Mouse (Mus musculus) embryonic facial prominence, embryonic 11.5 days (tissue): Measurements from ENCODE around the gene Tdrd12. TPM values are rescaled to one million over a fixed set of nuclear protein-coding genes. Genes with fewer than 3 reads are reported as not detected.

Experiments used
- ATAC-seq: fragments of 200-750 bp; cut with Nextera tagmentation; replicated peaks from 2 replicates; pipeline ENCODE4 v1.8.0; 2017; ENCODE audit warnings: low read depth; ENCODE audit not compliant: insufficient number of reproducible peaks, low FRiP score, low TSS enrichment
- DNase-seq: peaks from one replicate; pipeline ENCODE4 v3.0.0-alpha.2; 2015; ENCODE audit warnings: low spot score
- H3K27ac ChIP-seq: fragments of 300-500 bp; sonication (generic); replicated peaks from 2 replicates; pipeline ENCODE4 v1.5.1; 2014; ENCODE audit warnings: mild to moderate bottlenecking, low read depth, low read length, control low read depth
- H3K27me3 ChIP-seq: fragments of 300-500 bp; sonication (generic); 2 replicates; pipeline ENCODE4 v1.6.1; 2014; ENCODE audit warnings: mild to moderate bottlenecking, low read length, moderate library complexity, mixed read lengths; ENCODE audit not compliant: control insufficient read depth, insufficient read depth
- H3K36me3 ChIP-seq: fragments of 300-500 bp; sonication (generic); replicated peaks from 2 replicates; pipeline ENCODE4 v1.6.1; 2014; ENCODE audit warnings: low read depth, mild to moderate bottlenecking, low read length, moderate library complexity, mixed read lengths; ENCODE audit not compliant: control insufficient read depth, insufficient read depth
- H3K4me1 ChIP-seq: fragments of 300-500 bp; sonication (generic); 2 replicates; pipeline ENCODE4 v1.6.1; 2014; ENCODE audit warnings: low read length, mixed read lengths; ENCODE audit not compliant: control insufficient read depth, insufficient read depth
- H3K4me2 ChIP-seq: fragments of 300-500 bp; sonication (generic); 2 replicates; pipeline ENCODE4 v1.6.1; 2014; ENCODE audit warnings: low read depth, mild to moderate bottlenecking, control low read depth, low read length, moderate library complexity
- H3K4me3 ChIP-seq: fragments of 300-500 bp; sonication (generic); 2 replicates; pipeline ENCODE4 v1.5.1; 2014; ENCODE audit warnings: low read depth, low read length, control low read depth
- H3K9ac ChIP-seq: fragments of 300-500 bp; sonication (generic); replicated peaks from 2 replicates; pipeline ENCODE4 v1.6.1; 2014; ENCODE audit warnings: mild to moderate bottlenecking, control low read depth, low read length
- H3K9me3 ChIP-seq: fragments of 300-500 bp; sonication (generic); replicated peaks from 2 replicates; pipeline ENCODE4 v1.6.1; 2016; ENCODE audit warnings: mild to moderate bottlenecking, low read length, inconsistent platforms, mixed read lengths; ENCODE audit not compliant: control insufficient read depth
- WGBS: fragments of 180-500 bp; shearing (Covaris S2); extraction: QIAGEN DNeasy Blood & Tissue Kit; methylation state at CpG from one replicate; pipeline ENCODE4 v1.1.7; 2014; 5-methylcytosine and 5-hydroxymethylcytosine counted together
- polyA plus RNA-seq: library from polyadenylated mRNA; unstranded; fragments of >200 nt; fragmentation: Nextera tagmentation; extraction: Ambion mirVana; gene quantifications from 2 replicates; pipeline ENCODE4 v1.2.1, GENCODE M21; 2014

Gene Tdrd12
- polyA plus RNA-seq, 1 experiment from 2014 or later = 0.48 TPM

DNA sequence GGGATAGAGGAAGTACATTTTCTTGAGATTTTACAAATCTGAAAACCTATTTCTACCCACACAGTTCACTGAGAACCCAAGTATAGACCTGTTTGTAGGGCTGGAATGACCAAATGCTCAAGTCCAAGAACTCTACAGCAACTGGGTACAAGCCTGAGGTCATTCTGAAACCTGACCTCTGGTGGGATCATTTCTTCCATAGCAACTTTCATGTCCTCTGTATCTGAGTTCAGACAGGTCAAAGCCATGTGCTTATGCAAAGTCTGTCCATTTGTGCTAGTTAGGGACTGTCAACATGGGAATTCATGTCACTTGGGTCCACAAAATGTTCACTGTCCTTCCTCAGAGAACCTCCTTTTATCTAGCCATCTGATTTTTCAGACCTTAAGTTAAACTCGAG, 46.5 kb downstream of the Tdrd12 start:
- ATAC-seq = no peak
- no peak overlapping the region for H3K4me3 ChIP-seq
- 76% methylated on average over 1 of the region's 1 CpGs for WGBS
- no peak overlapping the region for H3K9ac ChIP-seq
- no peaks in the 10 kb centered on the region for H3K27me3 ChIP-seq
- no peak overlapping the region for H3K4me2 ChIP-seq
- DNase-seq = no peak
- no peaks in the 10 kb centered on the region for H3K9me3 ChIP-seq
- no peaks in the 10 kb centered on the region for H3K4me1 ChIP-seq
- no peaks in the 10 kb centered on the region for H3K36me3 ChIP-seq
- no peak overlapping the region for H3K27ac ChIP-seq

DNA sequence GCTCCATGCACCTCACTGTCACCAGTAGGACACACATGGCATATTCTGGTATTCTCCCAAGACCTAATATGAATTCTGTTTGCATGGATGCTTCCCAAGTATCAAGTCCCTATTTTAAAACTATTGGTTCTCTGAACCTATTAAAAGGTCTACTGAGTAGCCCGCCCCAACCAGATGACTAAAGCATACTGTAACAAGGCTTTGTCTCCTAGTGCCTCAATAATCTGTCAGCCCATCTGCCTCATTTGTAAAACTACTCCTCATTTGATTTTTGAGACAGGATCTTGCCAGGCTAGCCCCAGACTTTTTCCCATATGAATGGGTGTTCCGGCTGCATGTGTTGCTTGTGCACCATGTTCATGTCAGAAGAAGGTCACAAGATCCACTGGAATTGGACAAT, 47.4 kb downstream of the Tdrd12 start:
- no peak overlapping the region for H3K4me3 ChIP-seq
- no peaks in the 10 kb centered on the region for H3K36me3 ChIP-seq
- H3K9ac ChIP-seq = no peak overlapping the region
- H3K27ac ChIP-seq = no peak overlapping the region
- no peak for DNase-seq
- H3K27me3 ChIP-seq = no peaks in the 10 kb centered on the region
- WGBS = 92% methylated on average over 2 of the region's 2 CpGs
- ATAC-seq = no peak
- no peaks in the 10 kb centered on the region for H3K9me3 ChIP-seq
- no peak overlapping the region for H3K4me2 ChIP-seq
- no peaks in the 10 kb centered on the region for H3K4me1 ChIP-seq

DNA sequence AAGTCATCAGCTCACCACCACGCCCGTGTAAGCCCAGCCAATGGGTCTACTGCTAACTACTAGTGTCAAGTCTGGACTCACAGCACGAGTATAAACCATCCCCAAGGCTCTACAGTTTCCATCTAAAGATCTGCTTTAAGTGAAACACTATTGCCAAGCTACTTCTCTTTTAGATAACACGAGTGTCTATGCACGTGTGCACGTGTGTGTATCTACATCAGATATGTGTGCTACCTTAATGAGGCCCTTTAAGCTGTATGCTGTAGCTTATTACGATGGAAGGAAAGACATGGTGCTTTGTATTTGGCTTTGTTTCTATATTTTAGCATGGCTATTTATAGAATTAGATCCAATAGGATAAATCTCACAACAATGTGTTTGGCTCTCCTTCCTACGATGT, 51.0 kb downstream of the Tdrd12 start:
- Histone ChIP-seq H3K9ac (no peak overlapping the region), H3K36me3 (no peaks in the 10 kb centered on the region), H3K27me3 (no peaks in the 10 kb centered on the region), H3K4me2 (no peak overlapping the region), H3K4me3 (no peak overlapping the region), H3K9me3 (no peaks in the 10 kb centered on the region), H3K4me1 (no peaks in the 10 kb centered on the region), H3K27ac (no peak overlapping the region)
- ATAC-seq = no peak
- WGBS = 82% methylated on average over 8 of the region's 8 CpGs
- no peak for DNase-seq

DNA sequence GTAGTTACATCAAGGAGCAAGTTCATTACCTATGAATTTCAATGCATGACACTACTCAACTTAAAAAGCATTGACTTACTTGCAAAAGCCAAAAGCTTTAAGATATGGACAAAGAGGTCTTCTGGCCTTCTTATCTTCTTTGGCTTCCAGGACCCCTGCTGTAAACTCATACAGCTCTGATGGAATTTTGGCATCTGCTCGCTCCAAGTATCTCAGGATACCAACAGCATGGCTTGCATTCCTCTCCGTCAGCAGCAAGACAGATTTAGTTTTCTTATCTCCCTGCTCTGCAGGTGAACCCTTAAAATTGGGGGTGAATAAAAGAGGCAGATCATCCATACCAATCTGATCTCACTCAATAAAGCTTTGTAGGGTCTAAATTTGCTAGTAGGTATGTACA, 52.4 kb downstream of the Tdrd12 start:
- Histone ChIP-seq H3K27me3 (no peaks in the 10 kb centered on the region), H3K4me2 (no peak overlapping the region), H3K36me3 (no peaks in the 10 kb centered on the region), H3K27ac (no peak overlapping the region), H3K9me3 (no peaks in the 10 kb centered on the region), H3K9ac (no peak overlapping the region), H3K4me3 (no peak overlapping the region), H3K4me1 (no peaks in the 10 kb centered on the region)
- no peak for DNase-seq
- WGBS = 88% methylated on average over 2 of the region's 2 CpGs
- no peak for ATAC-seq

DNA sequence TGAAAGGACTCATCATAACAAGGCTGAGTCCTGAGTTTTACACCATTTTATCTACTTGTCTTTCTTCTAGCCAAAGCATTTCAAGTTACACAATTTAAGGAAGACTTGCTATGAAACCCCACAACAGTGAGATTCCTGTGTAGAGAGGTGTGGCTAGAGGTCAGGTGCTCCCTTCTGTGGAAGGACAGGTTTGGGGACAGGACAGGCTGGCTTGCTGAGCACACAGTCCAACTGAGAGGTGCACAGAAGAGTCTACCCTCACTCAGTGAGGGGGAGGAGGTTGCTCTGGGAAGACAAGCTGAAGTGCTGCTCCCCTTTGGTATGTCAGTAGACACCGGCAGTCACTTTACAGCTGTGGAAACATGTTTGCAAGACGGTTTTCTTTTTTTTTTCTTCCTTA, 61.1 kb downstream of the Tdrd12 start:
- no peaks in the 10 kb centered on the region for H3K27me3 ChIP-seq
- no peak overlapping the region for H3K4me2 ChIP-seq
- no peak overlapping the region for H3K27ac ChIP-seq
- no peaks in the 10 kb centered on the region for H3K9me3 ChIP-seq
- H3K9ac ChIP-seq = no peak overlapping the region
- no peaks in the 10 kb centered on the region for H3K36me3 ChIP-seq
- DNase-seq (no peak), ATAC-seq (no peak)
- 79% methylated on average over 2 of the region's 2 CpGs for WGBS
- no peaks in the 10 kb centered on the region for H3K4me1 ChIP-seq
- no peak overlapping the region for H3K4me3 ChIP-seq

DNA sequence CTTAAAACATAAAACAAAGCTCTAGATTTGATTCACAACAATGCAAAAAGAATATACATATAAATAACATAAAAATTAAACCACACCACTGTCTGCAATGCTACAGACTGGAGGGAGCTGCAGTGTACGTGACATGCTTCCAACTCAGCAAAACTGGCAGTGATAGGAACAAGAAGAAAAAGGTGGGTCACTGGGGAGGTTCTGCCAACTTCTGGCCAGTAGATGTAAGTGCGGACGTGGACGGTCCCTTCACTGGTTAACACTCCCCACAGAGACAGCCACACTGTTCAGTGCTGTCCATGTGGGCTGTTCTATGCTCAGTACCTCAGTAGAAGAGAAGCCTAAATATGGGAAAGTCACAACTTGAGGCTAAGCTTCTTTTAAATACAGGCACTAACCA, 66.8 kb downstream of the Tdrd12 start:
- ATAC-seq = no peak
- no peak overlapping the region for H3K9ac ChIP-seq
- H3K27ac ChIP-seq = no peak overlapping the region
- H3K4me3 ChIP-seq = no peak overlapping the region
- no peaks in the 10 kb centered on the region for H3K4me1 ChIP-seq
- H3K27me3 ChIP-seq = no peaks in the 10 kb centered on the region
- H3K9me3 ChIP-seq = no peaks in the 10 kb centered on the region
- DNase-seq = no peak
- 45% methylated on average over 4 of the region's 4 CpGs for WGBS
- no peak overlapping the region for H3K4me2 ChIP-seq
- no peaks in the 10 kb centered on the region for H3K36me3 ChIP-seq

DNA sequence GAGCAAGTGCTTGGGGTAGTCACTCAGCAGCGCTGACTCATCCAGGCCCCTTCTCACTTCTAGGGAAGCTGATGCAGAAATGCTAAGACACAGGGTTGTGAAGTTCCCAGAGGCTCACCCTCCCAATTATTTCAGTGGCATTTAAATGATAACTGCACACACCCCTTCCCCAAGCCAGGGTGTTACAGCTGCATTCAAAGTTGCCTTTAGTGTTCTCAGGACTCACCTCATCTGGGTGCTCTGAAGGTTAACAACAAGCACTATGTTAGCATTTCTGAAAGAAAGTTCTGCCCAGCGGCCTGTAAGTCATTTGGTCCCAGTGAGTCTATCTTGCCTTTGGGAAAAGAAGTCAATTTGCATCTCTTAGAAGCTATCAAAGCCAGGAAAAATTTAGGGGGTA, 69.7 kb downstream of the Tdrd12 start:
- Histone ChIP-seq H3K4me2 (no peak overlapping the region), H3K36me3 (no peaks in the 10 kb centered on the region), H3K27ac (no peak overlapping the region), H3K27me3 (no peaks in the 10 kb centered on the region), H3K9me3 (no peaks in the 10 kb centered on the region), H3K4me1 (no peaks in the 10 kb centered on the region), H3K9ac (no peak overlapping the region), H3K4me3 (no peak overlapping the region)
- DNase-seq (no peak), ATAC-seq (no peak)
- WGBS = 72% methylated on average over 2 of the region's 2 CpGs

DNA sequence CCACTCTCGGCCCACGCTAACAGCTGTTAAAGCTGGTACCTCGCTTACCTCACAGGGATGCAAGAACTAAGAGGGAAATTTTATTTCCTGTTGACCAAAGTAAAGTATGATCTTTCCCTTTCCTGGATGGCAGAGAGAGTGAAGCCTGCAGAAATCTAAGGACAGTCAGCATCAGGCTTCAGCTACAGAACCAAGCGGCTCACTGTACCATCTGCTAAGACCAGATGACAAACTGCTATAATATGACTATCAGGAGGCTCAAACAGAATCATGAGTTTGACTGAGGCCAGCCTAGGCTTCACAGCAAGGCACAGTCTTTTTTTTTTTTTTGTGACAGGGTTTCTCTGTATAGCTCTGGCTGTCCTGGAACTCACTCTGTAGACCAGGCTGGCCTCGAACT, 72.5 kb downstream of the Tdrd12 start:
- no peaks in the 10 kb centered on the region for H3K4me1 ChIP-seq

DNA sequence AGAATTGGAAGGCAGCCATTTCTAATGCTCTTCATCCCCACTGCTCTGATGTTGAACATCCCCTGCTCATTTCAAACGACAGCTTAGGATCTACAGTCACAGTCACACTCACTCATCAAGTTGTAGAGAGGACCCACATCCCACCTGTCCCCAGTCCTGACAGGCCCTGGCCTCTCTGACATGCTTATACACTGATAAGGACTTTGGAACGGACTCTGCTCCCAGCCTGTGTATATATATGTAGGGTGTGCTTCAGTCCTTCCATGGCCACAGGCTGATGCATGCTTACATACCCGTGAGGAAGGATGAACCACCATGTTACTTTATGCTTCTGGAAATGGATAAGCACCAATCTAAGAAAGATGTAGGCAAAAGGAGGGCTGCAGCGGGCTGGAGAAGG, 76.6 kb downstream of the Tdrd12 start:
- Histone ChIP-seq H3K27me3 (no peaks in the 10 kb centered on the region), H3K9ac (no peak overlapping the region), H3K4me2 (no peak overlapping the region), H3K27ac (no peak overlapping the region), H3K9me3 (no peaks in the 10 kb centered on the region), H3K4me1 (no peaks in the 10 kb centered on the region), H3K36me3 (no peaks in the 10 kb centered on the region), H3K4me3 (no peak overlapping the region)
- ATAC-seq (no peak), DNase-seq (no peak)
- 83% methylated on average over 4 of the region's 4 CpGs for WGBS

More for the DNA sequence above, 72.5 kb downstream of the Tdrd12 start:
- H3K27me3 ChIP-seq = no peaks in the 10 kb centered on the region
- no peak overlapping the region for H3K27ac ChIP-seq
- no peak overlapping the region for H3K9ac ChIP-seq
- H3K9me3 ChIP-seq = no peaks in the 10 kb centered on the region
- no peak overlapping the region for H3K4me3 ChIP-seq
- 97% methylated on average over 5 of the region's 5 CpGs for WGBS
- ATAC-seq (no peak), DNase-seq (no peak)
- H3K36me3 ChIP-seq = no peaks in the 10 kb centered on the region
- no peak overlapping the region for H3K4me2 ChIP-seq
